ENCODE assay signal across 8 mouse cellular contexts in the genomic region with DNA sequence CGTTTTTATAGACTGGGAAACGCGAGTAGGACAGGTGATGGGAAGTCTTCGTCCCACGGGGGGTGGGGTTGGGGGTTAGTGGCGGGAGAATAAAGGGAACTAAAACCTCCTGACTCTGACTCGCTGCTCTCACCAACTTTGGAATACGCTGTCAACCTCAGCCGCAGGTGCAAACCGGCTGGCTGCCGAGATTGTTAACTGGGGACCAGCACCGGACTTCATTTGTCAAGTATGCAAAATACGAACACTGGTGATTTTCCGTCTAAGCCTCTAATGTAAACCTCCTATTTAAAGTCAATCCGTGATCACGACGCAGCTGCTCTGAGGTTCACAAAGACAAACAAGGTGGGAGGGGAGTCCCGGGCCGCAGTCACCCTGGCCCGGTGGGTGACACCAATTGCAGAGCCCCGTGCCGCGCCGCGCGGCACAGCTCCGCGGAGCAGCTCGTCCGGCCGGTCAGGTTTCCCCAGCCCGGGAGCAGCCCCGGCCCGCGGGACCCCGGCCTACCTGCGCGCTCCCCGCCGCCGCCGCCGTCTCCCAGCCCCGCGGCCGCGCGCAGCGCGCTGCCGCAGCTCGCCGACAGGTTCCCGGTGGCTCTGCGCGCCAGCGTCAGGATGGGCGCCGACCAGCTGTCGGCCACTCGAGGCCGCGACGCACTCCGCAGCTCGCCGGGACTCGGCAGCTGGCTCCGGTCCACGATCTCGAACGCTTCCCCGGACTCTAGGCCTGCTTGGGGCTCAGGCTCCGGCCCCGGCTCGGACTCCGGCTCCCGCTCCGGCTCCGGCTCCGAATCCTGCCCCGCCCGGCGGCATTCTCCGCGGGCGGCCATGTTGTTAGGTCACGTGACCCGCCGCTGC. TPM values are rescaled to one million over a fixed set of nuclear protein-coding genes. Genes with fewer than 3 reads are reported as not detected.
DNase-seq lines count a peak whose midpoint lies in the region; ATAC-seq lines count a peak whose summit lies in the region.

A gene (minus strand): TSS at position 849 of the 857 bp plus-strand sequence.

- intact Hi-C loops in left cerebral cortex, postnatal 10 days (cut with DNase I) = no loop called here

- DNase-seq in adrenal gland, adult (ENCODE audit: inconsistent age in 2 of 2, low spot score in 1 of 2) = peak; percentile 87 to 96
- DNase-seq in embryo, embryonic 10.5 days (ENCODE audit: low spot score) = peak; percentile 90
- DNase-seq in gastrocnemius, postnatal 25 days = peak; percentile 84
- DNase-seq in left cerebral cortex, postnatal 10 days (ENCODE audit: extremely low spot score in 1 of 2, low spot score in 2 of 2) = peak; percentile 58 to 90
- peak; percentile 85 to 86 for DNase-seq in right cerebral cortex, postnatal 10 days (ENCODE audit: low spot score in 2 of 2)
- peak; percentile 86 for DNase-seq in urinary bladder, postnatal 14 days (ENCODE audit: low spot score)

- ATAC-seq in inflammation-experienced regulatory T-cells, adult 6 months = peak; percentile 78
- peak; percentile 56 for ATAC-seq in megakaryocyte progenitor cell, adult 5-6 weeks (replicated peaks; ENCODE audit: poor library complexity)

RNA-seq across cellular contexts. Expression of the gene that starts here (rescaled TPM):
- 10 to 100 TPM; 17.9 to 21.6 TPM for total RNA-seq in gastrocnemius, postnatal 25 days (2021)
- polyA plus RNA-seq in inflammation-experienced regulatory T-cells, adult 6 months (2017; shearing (Covaris generic)) = 10 to 100 TPM in 2 of 3 experiments, 1 to 10 TPM in 1; 7.8 to 13.4 (median 12.2) TPM
- 10 to 100 TPM; 20.6 to 22.5 TPM for total RNA-seq in left cerebral cortex, postnatal 10 days (2021)
- 29.5 and 38.1 TPM in 2 replicates for total RNA-seq in megakaryocyte progenitor cell, adult 5-6 weeks (2015)
- 42.5 and 48.5 TPM in 2 replicates for total RNA-seq in megakaryocyte progenitor cell, adult 5-6 weeks (2017)

Comparison
In these comparisons a context has a peak if more than half of its experiments do, and no peak if none do; other contexts are left out.
1. Peak in every context shown above with its lines: DNase-seq and ATAC-seq.